Mouse (Mus musculus) naive thymus-derived CD4-positive, alpha-beta T cell, adult 2 months (primary cell): Measurements from ENCODE around the gene Slc16a8.
"Not testable (repeated sequence)": the region's sequence is repeated elsewhere in the genome, so short reads cannot be mapped to it uniquely, and the experiment has no call there.

Experiments used
- DNase-seq: peaks from one replicate; pipeline ENCODE4 v3.0.0-alpha.2; 2011; ENCODE audit warnings: low read depth

Slc16a8 gene

DNA sequence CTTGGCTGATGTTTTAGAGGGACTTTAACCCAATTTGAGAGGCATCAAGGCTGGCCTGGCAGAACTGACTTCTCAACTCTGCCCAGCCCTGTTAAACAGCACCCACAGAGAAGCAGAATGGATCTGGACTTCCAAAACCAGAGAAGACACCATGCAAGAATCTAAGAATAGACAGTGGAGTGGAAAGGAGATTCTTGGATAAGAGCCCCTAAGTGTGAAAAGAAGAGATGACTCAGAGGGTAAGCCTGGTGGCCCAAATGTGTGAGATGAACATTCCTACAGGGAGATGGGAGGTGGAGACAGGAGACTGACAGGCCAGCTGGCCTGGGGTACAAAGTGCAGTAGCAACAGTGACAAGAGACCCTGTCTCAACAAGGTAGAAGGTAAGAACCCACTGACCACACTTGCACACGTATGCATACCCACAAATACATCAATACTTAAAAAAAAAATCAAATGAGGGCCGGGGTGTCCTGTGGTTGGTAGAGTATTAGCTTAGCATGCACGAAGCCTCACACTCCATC, 8.3 kb upstream of the Slc16a8 start:
- no peak for DNase-seq

GRCm38 (mm10) chr15:79262375-79262774, 7.8 kb upstream of the Slc16a8 start:
- DNase-seq: peak; percentile 59

DNA sequence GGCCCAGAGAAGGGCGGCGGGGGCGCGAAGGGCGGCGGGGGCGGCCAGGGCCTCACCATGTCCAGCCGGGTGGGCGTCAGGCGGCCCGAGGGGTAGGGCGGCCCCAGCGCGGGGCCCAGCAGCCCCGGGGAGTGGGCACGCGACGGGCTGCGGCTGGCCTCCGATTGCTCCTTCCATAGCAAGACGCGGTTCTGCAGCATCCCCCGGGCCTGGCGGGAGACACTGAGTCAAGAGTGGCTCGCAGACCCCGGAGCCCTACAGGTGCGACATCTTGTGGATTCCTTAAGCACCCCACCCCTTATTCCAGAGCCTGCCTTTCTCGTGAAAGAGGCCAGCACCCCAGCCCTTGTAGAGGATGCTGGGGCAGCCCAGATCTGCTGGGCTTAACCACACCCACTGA, 7.2 kb upstream of the Slc16a8 start:
- no peak for DNase-seq

- peak; percentile 50 for DNase-seq
These were observed 6.6 kb upstream of the Slc16a8 start for GRCm38 (mm10) chr15:79261095-79261725.

- DNase-seq: no peak
These were observed 4.0 kb upstream of the Slc16a8 start for GRCm38 (mm10) chr15:79258521-79258920.

DNA sequence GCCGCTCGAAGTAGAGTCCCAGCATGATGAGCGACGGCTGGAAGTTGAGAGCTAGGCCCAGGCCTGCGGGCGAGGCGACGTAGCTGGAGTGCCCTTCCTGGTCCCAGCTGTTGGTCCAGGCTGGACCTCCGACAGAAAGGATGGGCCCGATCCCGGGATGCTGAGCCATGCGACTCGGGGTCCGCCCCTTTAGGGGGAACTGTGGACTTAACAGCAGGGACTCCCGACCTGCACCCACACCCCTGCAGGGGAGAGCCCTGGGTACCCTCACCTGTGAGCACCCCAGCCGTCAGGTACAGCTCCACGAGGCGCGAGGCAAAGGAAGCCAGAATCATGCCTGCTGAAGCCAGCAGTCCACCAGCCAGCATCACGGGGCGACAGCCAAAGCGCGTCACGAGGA, 2.0 kb downstream of the Slc16a8 start:
- no peak for DNase-seq

DNA sequence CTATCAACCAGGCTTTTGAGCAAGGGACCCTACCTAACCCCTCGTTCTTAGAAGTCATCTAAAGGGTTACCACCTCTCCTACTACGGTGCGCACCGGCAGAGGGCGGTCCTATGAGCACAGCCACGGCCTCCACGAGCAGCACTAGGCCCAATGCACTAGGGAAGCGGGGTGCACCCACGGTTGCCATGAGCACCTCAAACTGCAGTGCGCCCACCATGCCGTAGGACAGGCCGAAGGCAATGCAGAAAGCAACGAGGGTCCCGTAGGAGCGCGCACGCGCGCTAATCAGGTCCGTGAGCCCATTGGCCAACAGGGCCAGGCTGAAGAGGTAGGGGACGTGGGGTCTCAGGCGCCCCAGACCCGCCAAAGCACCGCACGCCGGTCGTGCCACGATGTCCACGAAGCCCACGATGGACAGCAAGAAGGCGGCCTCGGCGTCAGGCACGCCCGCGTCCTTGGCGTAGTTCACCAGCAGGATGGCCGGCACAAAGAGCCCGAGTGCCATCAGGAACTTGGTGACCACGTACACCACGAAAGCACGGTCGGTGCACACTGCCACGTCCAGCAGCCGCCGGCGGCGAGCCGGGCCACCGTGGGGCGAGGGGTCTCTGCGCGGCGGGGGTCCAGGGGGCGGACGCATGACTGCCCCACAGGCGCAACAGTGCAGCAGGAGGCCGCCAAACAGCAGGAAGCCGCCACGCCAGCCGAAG, 2.6 kb downstream of the Slc16a8 start:
- no peak for DNase-seq

- DNase-seq: no peak
These were observed 3.4 kb downstream of the Slc16a8 start for GRCm38 (mm10) chr15:79251168-79251567.

DNA sequence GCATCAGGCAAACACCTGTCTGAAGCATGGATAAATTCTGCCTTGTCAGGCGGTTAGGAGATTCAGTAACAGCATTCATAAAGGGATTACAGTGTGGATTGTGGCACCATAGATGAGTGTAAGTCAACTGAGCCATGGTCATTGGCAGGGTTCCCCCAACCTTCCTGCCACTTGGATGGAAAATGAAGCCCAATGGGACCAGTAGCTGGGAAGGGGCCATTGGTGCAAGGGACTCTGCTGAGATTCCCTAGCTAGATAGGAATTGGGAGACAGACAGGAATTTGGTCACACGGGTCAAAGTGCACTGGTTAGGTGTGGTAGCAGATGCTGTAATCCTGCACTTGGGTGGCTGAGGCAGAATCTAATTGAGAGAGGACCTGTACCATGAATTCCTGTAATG, 4.3 kb downstream of the Slc16a8 start:
- no peak for DNase-seq

DNA sequence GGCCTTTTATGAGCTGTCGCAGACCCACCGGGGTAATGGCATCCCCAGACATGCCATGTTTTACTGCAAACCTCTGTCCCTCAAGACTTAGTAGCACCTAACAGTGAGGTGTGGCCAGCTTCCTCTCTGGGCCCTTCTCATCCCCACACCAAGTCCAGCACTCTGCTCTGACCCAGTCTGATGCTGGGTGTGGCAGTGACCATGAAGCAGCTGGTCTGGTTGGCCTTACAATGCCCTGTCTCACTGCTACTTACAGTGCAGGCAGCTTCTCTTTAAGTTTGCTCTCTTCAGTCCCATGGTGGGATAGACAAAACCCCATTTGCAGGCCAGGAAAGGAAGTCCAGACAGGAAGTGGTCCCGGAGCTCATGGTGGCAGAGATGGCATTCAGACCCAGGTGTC, 9.2 kb downstream of the Slc16a8 start:
- DNase-seq: no peak

DNA sequence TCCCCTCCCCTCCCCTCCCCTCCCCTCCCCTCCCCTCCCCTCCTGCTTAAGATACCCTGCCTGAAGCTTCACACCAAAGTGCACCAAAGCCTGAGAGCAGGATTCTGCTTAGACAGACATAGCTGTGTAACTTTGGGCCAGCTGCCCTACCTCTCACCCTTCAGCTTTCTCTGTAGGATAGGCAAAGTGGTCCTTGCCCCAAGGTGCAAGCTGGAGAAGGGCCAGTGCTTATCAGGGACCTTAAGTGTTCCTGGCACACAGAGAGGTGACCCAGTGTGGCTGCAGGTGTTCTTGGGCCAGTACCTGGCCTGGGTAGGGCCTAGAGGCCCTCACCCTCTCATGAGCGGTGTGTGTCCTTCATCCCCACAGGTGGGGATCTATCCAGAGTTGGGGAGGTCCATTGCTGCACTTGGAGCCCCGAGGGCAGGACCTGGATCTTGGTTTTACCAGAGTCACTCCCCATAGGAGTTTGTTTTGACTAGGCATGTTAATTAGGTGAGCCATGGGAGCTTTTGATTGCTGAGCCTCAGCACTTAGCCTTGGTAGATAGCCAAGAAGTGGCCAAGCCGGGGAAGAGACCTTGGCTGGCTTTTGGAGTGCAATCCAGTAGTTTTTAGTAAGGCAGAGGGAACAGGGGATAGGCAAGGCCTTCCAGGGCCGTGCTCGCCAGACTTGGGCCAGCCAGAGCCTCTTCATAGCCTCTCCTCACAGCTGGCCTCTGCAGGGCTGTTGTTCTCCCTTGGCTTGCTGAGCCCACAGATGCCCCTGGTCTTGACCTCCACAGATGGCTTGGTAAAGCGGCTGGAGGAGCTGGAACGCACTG, 10.3 kb downstream of the Slc16a8 start:
- DNase-seq: no peak

DNA sequence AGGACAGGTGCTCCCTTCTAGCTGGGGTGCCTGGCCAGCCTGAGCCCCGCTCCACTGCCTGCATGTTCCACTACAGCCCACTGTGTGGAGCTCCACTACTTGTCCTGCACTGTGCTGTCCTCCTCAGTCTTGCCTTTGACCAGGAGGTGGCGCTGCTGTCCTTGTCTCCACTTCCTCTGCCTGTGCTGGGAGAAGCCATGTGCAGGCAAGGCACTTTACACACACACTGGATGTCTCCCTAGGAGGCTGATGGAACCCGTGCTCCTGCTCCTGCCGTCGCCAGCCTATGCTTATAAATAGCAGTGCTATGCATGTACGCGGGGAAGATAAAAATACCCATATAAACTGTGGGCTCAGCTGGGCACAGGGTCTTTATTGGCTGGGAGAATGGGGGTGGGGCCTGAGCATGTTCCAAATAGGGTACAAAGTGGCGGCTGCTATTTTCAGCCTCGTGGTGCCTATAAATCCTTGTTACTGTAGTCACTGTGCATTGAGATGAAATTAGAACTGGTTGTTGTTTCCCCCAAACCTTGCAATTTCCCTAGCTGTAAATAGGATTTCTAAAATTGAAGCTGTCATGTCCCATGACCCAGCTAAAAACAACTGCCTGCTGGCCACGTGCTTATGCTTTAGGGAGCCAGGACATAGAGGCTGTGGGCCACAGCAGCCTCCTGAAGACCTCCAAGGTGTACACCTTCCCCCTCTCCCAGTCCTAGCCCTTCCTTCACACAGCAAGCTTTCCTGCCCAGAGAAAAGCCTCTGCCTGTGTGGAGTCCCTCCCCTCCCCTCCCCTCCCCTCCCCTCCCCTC, 11.1 kb downstream of the Slc16a8 start:
- peak; percentile 97 for DNase-seq

GRCm38 (mm10) chr15:79242574-79243233, 11.9 kb downstream of the Slc16a8 start:
- DNase-seq: no peak

DNA sequence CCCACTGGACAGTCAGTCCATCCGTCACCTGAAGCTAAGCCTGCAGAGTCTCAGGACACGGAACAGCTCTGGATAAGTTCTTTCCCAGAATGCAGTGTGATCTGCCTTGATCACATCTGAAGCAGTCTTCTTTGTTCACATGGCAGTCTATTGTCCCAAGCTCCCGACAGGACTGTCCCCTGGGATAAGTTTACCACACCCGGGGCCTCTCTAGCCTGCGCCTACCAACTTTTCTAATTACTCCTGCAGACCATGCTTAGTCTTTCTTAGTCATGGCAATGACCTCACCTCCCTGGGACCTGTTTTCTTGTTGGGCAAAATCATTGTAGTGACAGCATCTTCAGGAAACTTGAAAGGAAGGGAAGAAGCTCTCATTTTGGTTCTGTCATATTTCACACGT, 16.5 kb downstream of the Slc16a8 start:
- no peak for DNase-seq

DNA sequence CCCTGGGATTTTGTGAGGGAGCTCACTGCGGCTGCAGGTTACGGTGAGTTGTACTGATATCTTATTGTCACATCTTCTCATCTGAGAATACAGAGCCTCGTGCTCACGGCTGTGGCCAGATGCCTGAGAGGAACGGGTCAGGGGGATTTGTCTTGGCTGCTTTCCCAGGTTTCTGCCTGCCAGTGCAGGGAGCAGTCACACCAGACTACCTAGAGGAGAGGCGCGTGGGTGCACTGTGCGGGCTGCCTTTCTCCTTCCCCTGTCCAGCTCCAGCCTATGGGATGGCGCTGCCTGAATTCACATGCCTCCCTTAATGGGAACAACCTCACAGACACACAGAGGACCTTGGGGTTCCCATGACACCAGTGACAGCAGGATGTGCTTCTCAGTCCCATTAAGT, 19.3 kb downstream of the Slc16a8 start:
- DNase-seq: no peak

DNA sequence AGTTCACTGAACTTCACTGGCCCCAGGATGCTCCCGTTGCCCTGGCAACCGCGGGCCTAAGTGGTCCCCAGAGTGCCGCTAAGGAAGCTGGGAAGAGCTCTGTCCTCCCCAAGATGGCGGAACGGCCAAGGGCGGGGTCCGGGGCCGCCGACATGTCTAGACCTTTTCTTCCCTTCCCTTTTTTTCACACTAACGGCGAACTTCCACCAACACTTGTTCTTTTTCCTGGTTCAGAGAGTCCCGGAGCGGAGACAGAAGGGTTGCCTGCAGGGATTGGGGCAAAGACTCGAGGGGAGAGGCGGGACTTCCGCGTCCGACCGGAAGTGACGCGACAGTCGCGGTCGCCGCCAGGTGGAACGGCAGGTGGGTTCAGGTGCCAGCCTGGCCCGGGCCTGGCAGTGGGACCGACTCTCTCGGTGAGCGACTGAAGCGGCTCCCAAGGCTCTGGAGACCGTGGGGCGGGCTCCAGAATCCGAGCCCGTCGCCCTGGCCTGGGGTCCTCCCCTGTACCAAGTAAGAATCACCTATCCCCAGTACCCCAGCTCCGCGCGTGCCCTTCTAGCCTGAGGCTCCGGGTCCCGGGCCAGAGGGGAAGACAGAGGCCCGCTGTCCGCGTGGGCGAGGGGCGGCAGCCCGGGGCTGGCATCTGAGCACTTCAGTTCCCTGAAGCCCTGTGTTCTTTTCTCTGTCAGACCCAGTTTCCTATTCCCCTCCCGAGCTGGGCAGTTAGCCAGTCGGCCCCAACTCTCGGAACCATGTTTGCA, 25.3 kb downstream of the Slc16a8 start, which contains the start of the genes Pick1 and Gm49486:
TSS of gene Pick1 (plus strand) at position 116 of the 764 bp plus-strand sequence.
TSS of gene Gm49486 (plus strand) at position 334 of the 764 bp plus-strand sequence.
- peak; percentile 90 for DNase-seq

- not testable (repeated sequence) for DNase-seq
These were observed 28.8 kb downstream of the Slc16a8 start for GRCm38 (mm10) chr15:79225780-79226179.

DNA sequence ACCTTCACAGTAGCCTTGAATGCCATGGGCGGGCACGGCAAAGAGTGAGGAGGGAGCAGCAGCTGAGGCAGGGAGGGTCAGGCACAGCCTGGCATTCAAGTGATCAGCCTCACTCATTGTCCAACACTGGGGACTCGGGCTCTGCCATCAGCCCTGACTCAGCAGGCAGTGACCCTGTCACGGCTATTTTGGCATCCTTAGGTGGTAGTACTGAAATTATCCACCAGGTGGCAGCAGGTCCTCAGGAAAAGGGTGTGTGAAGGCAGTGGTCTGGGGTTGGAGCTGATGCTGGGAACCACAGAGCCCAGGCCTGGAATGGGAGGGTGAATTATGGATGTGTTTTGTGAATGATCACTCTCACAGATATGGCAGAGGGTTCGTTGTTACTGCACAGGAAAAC, 29.9 kb downstream of the Slc16a8 start:
- peak; percentile 90 for DNase-seq

DNA sequence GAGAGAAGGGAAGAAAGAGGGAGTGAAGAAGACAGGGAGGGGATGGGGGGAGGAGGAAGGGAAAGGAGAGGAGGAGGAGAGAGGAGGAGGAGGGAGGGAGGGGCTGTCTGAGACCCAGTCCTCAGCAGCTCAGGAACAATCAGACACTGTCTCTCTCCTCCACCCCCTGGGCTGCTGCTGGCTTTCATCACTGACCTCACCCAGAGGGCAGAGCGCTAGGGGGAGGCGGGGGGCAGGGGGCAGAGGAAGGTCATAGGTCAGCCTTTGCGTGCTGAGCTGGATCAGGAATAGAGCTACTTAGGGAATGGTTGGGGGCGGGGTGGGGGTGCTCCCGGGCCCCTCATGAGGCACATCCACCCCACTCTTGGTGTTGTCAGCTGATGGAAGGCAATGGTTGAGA, 30.9 kb downstream of the Slc16a8 start:
- DNase-seq: no peak

DNA sequence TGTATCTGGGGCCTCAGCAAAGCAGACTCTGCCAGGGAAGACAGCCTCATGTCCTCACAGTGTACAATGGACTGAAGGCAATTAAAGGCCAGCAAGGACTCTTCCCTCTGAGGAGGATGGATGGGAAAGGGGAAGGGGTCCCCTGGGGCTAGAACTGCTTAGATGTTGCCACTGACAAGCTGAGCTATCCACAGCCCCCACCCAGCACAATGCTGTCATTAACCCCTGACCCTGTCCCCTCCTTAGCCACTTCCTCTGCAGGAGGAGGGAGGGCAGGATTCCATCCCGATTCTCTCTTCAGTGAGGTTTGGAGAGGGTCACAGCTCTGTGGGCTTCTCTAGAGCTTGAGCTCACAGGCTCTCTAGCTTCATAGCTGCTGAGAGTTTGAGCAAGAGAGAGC, 35.0 kb downstream of the Slc16a8 start:
- DNase-seq: no peak
